Mouse (Mus musculus) kidney, adult 9 months (tissue): ENCODE measurements around the gene Zmiz1.

Source experiments
- DNase-seq: peaks from one replicate; pipeline ENCODE4 v3.0.0; 2022

Zmiz1 gene

DNA sequence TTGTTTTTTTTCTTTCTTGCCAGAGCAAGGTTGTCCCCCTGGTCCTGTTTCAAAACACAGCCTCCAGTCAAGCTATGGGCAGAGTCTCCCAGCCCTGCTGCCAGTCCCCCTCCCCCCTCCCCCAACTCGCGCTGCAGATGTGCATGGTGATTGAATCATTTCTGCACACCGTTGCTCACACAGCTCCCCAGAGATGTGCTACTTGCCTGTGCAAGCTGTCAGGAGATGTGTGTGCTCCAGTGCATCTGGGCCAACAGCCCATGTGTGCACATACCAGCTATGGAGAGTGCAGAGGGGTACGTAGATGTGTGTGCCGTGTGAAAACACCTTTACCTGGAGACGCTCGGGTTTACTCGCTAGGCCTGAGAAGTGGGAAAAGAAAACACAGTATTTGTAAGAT is 105.6 kb downstream of the Zmiz1 start:
- DNase-seq: no peak

GRCm38 (mm10) chr14:25565344-25566088 is 106.5 kb downstream of the Zmiz1 start:
- DNase-seq: peak; percentile 92

DNA sequence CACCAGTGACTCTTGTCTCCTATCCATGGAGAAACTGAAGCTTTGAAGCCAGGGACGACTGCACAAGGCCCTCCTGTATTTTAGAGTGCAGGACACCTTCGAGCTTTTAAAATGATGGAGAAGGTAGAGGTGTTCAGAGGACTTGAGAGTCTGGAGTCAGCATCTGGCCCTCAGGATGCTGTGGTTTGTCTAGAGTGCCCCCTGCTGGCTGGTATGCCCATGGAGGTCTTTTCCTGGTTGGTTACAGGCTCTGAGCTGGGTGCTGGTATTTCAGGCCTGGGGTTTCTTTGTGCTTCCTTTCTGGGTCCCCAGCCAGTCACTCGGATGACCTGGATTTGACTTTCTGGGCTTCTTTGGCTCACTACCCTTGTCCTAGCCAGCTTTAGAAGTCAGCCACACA is 108.3 kb downstream of the Zmiz1 start:
- DNase-seq: peak; percentile 85

DNA sequence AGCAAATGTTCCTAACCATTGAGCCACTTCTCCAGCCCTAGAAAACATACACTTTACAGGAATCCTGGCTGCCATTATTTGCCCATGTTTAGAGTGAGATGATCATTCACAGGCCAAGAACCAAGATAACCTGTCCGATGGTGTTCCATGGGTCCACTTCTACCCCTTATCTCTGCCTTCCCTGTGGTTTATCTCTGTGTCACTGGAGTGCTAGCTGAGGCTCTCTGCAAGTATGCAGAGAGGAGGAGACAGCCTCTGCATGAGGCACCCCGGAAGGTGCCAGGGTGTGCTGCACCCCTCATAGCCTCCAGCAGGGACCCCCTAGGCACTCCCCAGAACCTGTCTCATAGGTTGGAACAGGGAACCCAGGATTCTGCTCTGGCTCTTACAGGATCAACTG is 108.9 kb downstream of the Zmiz1 start:
- no peak for DNase-seq

- DNase-seq: no peak
Measured at GRCm38 (mm10) chr14:25574047-25574870, 115.3 kb downstream of the Zmiz1 start.

GRCm38 (mm10) chr14:25576642-25577041 is 117.7 kb downstream of the Zmiz1 start:
- no peak for DNase-seq

DNA sequence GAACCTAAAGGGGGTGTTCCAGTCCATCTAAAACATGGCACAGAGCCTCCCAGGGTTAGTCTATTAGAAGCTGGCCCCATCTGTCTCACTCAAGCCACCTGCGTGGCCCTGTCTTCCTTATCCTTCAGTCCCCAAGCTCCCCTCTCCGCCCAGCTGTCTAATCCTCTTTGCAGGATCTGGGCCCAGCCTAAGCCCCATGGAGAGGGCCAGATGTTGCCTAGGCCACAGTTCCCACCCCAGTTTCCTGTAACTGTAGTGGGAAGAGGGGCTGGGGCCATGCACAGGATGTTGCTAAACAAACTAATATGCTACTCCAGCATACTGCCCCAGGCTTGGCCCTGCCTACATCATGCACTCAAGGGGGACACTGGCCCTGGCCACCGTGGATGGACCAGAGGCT is 118.4 kb downstream of the Zmiz1 start:
- no peak for DNase-seq

GRCm38 (mm10) chr14:25579597-25579996 is 120.6 kb downstream of the Zmiz1 start:
- no peak for DNase-seq

DNA sequence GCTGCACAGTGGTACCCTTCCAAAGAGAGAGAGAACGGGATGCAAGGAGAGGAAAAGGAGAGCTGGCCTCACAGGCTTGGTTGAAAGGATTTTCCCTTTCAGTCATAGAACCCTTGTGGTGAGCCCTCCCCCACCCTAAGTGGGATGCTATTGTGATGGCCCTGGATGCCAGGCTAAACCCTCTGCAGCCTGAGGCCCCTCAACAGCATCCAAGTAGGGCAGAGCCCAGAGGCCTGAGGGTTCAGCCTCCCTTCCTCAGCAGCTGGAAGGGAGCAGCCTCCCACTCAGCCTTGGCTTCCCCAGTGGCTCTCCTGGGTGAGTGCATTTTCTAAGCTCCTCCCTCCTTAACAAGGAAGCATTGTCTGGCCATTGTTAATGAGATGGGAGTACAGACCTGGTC is 121.4 kb downstream of the Zmiz1 start:
- no peak for DNase-seq

DNA sequence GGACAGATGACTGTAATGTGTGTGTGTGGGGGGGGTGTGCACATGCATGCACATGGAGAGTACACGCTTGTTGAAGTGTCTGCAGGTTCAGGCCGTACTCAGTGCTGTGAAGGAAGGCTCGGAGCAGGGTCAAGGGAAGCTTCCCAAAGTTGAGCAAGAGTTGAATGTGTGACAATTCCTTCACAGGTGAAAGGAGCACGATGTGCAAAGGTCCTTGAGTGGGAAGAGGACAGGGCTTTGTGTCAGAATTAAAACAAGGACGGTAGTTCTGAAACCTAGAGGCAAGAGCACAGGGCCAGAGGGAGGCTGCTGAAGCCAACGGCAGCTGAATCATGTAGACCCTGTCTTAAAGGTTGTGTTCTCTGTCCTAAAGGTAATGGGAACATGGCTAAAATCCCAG is 123.6 kb downstream of the Zmiz1 start:
- no peak for DNase-seq

GRCm38 (mm10) chr14:25583899-25584298 is 124.9 kb downstream of the Zmiz1 start:
- no peak for DNase-seq

- DNase-seq: no peak
Measured at GRCm38 (mm10) chr14:25585545-25586301, 126.7 kb downstream of the Zmiz1 start.

- no peak for DNase-seq
Measured at GRCm38 (mm10) chr14:25586846-25587486, 128.0 kb downstream of the Zmiz1 start.

DNA sequence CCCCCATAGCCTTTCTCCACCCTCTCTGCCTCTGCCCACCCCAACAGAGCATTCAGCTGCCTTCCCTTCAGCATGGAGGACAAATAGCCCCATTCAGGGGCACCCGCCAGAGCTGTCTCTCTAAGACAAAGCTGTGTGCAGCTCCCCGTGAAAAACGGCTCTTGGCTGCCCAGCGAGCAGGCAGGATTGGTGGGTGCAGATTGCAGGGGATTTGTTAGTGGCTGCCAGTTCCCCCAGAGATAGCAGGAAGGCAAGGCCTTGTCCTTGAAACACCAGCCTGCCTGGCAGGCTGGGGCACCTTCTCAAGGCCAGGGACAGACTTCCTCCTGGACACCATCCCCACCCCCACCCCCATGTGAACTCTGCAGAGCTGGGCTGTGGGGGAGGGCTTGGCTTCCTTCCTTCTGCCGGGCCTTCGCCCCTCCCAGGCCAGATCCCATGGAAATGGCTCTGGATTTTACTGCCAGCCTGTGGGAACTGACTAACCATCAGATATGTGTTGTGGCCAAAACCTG is 128.6 kb downstream of the Zmiz1 start:
- DNase-seq: peak; percentile 67

DNA sequence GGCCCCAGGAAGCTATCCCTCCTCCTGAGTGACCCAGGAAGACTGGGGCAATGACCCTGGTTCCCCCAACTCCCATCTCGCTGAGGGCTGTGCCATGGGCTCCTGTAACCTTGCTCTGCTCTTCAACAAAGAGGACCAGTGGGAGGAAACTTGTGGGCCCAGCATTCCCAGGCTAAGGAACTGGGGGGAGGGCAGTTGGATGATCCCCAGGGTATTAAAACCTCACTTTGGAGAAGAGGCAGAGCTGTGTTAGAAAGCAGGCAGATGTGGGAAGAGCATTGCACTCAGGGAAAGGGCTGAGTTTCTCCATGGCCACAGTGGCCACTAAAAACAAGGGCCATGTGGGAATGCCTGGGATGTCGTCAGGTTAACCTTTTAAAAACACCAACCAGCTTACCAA is 129.2 kb downstream of the Zmiz1 start:
- DNase-seq: no peak

GRCm38 (mm10) chr14:25588946-25589937 is 130.3 kb downstream of the Zmiz1 start:
- DNase-seq: no peak

DNA sequence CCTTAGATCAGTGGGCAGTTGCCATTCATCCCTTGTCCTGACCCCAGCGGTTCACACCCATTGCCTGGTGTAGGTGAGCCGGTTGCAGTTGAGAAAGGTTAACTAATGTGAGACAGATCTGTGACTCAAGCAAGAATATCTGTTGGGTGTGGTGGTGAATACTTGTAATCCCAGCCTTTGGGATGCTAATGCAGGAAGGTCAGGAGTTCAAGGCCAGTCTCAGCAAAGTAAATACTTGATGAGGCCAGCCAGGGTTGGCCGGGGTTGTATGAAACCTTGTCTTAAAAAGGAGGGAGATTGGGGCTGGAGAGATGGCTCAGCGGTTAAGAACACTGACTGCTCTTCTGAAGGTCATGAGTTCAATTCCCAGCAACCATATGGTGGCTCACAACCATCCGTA is 132.0 kb downstream of the Zmiz1 start:
- DNase-seq: no peak

- DNase-seq: no peak
Measured at GRCm38 (mm10) chr14:25591426-25591825, 132.4 kb downstream of the Zmiz1 start.

- DNase-seq: no peak
Measured at GRCm38 (mm10) chr14:25592522-25592921, 133.5 kb downstream of the Zmiz1 start.

DNA sequence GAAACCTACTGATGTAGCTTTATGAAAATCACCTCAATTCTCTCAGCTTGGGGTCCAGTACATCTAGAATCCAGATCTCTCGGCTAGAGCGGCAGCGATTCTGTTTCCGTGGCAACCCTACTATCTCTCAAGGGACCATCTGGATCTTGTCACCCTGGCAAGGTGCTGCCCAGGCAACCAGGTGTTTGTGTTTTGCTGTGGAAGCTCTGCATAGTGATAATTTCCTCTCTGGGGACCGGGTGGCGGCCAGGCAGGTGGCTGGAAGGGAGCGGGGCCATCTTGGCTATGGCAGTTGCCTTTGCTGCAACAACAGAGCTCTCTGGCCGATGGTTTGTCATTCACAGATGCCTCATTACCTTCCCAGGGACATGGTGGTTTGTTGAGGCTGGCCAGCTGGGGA is 134.9 kb downstream of the Zmiz1 start:
- no peak for DNase-seq

- DNase-seq: peak; percentile 81
Measured at GRCm38 (mm10) chr14:25594611-25595010, 135.6 kb downstream of the Zmiz1 start.

DNA sequence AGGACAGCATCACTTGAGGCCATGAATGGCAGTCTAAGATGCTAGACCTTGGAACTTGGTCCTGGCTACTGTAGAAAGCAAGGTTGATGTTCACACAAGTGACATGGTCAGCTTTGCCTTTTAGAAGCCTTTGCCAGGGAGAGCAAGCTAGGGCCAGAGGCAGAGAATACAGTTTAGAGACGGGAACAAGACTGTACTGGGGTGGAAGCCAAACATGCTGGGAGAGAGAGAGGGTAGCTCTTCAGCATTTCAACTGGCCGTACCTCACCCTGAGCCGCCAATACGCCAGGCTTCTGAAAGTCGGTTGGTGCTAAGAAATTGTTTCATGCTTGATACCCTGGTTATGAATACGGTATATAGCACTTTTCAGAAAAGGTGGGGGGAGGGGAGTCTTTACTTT is 140.0 kb downstream of the Zmiz1 start:
- DNase-seq: no peak
